Mouse (Mus musculus): ENCODE data around the gene Bcl11b.

The Bcl11b gene

DNA sequence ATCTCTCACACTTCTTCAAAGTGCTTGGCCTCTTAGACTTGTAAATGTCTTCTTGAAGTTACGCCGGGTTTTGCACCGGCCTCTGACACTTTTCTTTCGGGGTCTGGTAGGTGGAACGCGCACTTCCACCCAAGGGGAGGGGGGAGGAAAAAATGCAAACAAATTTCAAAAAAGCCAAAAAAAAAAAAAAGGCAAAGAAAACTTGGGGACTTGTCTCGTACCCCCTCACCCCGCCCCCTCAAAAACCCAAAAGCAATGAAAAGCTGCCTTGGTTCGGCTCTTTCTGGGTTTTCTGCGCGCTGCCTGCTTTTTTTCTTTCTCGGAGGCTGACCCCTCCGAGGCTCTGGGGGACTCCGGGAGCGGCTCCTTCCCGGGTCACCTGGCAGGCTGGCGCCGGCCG, at the start of gene Bcl11b:
Gene Bcl11b (minus strand): TSS at position 120 of the 400 bp plus-strand sequence.
- DNase-seq (ENCODE audit: low read depth, low spot score) = peak; percentile 70

DNA sequence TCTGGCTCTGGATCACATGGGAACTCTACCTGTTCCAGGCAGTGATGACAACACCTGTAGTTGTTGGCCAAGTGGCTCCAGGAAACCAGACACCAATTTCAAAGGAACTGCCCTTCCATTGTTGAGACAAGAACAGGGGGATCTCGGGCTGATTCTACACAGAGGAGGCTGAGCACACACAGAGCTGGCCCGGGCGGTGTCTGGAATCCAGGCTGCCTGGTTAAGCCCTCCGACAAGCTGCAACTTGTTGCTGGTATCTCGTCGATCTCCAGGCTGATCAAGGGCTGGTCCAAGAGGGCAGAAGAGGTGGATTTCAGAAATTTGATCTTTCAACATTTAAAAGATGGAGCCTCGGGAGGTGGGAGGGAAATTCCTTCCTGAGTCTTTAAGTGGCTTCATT, 47.6 kb upstream of the Bcl11b start:
- DNase-seq (ENCODE audit: low read depth, low spot score) = no peak

DNA sequence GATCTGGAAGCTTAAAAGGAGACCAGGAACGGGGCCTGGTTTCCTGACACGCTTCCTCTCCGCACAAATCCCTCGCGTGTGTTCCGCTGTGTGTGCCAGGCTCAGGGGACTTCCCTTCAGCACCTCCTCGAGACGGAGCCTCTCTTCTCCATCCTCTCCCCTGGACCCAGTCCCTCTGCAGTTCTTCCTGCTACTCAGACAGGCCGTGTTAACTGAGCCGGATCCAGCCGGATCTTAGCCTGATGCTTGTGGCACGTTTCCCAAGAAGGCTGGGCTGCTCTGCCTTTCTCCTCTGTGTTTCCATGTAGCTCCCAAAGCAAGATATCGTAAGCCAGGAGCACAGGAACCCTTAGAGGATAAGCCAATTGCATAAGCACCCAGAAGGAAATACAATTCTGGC, 46.2 kb upstream of the Bcl11b start:
- no peak for DNase-seq (ENCODE audit: low read depth, low spot score)

GRCm38 (mm10) chr12:108042239-108042571, 38.8 kb upstream of the Bcl11b start:
- no peak for DNase-seq (ENCODE audit: low read depth, low spot score)

GRCm38 (mm10) chr12:108041571-108042238, 38.3 kb upstream of the Bcl11b start:
- peak; percentile 57 for DNase-seq (ENCODE audit: low read depth, low spot score)

DNA sequence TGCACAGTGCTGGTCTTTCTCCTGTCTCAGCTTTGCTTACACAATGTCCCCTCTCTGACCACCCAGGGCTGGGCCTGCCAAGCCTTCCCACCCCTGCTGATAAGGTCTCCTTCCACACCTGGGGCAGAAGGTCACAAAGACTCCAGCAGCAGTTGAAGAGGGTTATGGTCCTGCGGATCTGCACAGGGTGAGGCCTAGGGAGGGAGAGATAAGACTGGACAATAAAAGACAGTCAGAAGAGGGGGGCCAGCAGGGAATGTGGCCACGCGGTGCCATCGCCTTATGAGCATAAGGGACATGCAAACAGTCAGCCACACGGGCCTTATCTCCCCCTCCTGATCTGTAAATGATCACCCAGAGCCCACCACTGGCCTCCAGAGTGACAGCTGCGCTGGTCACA, 34.0 kb upstream of the Bcl11b start:
- DNase-seq (ENCODE audit: low read depth, low spot score) = no peak

GRCm38 (mm10) chr12:108035412-108036078, 32.1 kb upstream of the Bcl11b start:
- DNase-seq (ENCODE audit: low read depth, low spot score) = no peak

GRCm38 (mm10) chr12:108022835-108023615, 19.6 kb upstream of the Bcl11b start:
- DNase-seq (ENCODE audit: low read depth, low spot score) = peak; percentile 55

DNA sequence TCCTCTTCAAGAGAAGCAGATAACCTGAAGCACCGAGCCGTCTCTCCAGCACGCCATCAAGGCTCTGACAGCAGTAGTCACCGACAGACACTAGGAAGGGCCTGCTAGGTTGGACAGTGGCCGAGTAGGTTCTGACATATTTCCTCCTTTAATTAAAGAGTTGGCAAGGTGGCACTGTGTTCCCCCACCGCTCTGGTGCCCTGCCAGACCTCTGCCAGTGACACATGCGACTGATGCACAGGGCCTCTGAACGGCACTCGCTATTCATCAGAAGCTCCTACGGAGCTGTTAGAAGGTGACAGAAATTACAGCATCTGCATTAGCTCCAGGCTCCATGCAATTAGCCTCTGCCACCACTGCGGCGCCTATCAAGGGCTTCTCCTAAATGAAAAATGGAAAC, 8.6 kb upstream of the Bcl11b start:
- DNase-seq (ENCODE audit: low read depth, low spot score) = no peak

DNA sequence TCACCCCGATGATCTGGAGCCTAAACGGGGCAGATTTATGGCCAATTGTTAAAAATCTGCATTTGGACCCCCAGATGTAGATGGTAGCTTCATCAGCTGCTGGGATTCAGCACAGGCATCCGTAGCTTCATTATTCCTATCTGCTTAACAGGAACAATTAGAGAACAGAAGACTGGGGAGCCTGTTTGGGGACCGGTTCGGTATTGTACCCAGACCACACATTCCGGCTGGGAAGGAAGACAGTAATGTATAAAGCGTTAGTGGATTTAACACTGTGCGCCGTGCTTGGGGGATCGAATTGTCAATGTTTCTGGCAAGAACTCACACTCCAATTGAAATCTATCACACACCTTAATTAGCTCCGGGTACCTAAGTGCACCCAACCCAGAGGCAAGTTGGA, 6.9 kb upstream of the Bcl11b start:
- DNase-seq (ENCODE audit: low read depth, low spot score) = no peak

DNA sequence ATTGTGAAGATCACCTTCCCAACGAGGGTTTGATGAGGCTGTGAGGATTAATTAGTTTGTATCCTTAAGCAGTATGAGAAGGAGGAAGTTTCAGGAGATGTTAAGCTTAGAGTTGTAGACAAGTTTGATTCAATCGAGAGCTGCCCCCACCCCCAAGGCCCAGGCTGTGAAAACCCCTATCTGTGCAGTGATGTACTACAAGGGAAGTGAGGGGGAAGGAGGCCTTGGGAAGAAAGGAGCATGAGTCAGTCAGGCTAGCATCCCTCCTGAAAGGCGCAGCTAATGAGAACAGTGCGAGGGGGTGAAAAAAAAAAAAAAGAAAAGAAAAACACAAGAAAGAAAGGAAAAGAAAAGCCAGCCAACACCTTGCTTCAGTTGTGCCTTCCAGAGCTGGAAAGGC, 5.8 kb upstream of the Bcl11b start:
- DNase-seq (ENCODE audit: low read depth, low spot score) = peak; percentile 45

GRCm38 (mm10) chr12:108005816-108006626, 2.6 kb upstream of the Bcl11b start:
- DNase-seq (ENCODE audit: low read depth, low spot score) = peak; percentile 78

GRCm38 (mm10) chr12:108005488-108005800, 2.0 kb upstream of the Bcl11b start:
- peak; percentile 46 for DNase-seq (ENCODE audit: low read depth, low spot score)

DNA sequence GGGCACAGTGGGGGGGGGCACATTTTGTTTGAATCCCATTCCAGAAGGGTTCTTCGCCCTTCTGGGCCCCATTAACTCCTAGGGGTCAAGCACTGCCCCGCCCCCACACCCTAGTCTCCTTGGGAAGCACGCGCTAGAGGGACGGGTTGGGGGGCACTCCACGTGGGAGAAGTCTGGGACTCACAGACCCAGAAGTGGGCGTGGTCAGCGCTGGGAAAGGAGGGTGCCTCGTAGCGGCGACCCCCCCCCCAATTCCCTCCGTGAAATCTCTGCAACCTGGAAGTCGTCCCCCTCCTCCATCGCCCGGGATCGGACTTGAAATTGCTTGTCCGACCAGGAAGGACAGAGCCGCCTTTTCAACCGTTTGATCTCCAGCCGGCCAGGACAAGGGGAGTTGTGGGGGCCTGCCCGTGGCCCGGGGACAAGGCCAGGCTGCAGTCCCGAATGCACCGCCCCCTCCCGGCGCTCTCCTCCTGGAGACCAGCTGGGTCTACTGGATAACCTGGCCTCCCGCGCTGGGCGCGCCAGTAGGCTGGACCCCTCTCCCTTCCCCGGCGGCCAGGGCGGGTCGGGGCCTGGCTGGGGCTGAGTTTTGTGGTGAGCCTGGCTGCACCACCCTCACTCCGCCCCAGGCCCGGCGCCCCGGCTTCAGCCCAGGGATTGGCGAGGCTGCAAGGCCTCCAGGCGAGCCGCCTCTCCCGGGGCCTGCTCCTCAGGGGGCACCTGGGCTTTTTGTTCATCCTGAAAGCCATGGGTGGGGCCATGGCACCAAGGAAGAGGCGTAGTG, 1.5 kb upstream of the Bcl11b start:
- peak; percentile 55 for DNase-seq (ENCODE audit: low read depth, low spot score)

- DNase-seq (ENCODE audit: low read depth, low spot score) = peak; percentile 95
Observed at GRCm38 (mm10) chr12:108003928-108004327, 526 bp upstream of the Bcl11b start.

GRCm38 (mm10) chr12:108002436-108003189, 789 bp downstream of the Bcl11b start:
- peak; percentile 64 for DNase-seq (ENCODE audit: low read depth, low spot score)

- DNase-seq (ENCODE audit: low read depth, low spot score) = peak; percentile 76
Observed at GRCm38 (mm10) chr12:108001652-108002340, 1.6 kb downstream of the Bcl11b start.

DNA sequence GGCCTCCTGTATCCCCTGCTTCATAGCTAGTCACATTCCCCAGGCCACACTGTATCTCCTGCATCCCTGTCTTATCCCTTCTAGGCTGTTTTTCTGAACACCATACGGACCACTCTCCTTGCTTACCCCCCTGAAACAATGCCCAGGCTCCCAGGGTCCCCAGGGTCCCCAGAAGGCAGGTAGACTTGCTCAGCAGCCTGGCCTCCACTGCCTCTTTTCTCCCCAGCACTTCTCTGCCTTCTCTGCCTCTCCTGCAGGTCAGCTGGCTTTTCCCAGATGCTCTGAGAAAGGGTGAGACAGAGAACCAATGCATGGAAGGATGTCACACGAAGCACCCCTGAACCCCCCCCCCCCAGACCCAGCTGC, 2.7 kb downstream of the Bcl11b start:
- peak; percentile 35 for DNase-seq (ENCODE audit: low read depth, low spot score)

DNA sequence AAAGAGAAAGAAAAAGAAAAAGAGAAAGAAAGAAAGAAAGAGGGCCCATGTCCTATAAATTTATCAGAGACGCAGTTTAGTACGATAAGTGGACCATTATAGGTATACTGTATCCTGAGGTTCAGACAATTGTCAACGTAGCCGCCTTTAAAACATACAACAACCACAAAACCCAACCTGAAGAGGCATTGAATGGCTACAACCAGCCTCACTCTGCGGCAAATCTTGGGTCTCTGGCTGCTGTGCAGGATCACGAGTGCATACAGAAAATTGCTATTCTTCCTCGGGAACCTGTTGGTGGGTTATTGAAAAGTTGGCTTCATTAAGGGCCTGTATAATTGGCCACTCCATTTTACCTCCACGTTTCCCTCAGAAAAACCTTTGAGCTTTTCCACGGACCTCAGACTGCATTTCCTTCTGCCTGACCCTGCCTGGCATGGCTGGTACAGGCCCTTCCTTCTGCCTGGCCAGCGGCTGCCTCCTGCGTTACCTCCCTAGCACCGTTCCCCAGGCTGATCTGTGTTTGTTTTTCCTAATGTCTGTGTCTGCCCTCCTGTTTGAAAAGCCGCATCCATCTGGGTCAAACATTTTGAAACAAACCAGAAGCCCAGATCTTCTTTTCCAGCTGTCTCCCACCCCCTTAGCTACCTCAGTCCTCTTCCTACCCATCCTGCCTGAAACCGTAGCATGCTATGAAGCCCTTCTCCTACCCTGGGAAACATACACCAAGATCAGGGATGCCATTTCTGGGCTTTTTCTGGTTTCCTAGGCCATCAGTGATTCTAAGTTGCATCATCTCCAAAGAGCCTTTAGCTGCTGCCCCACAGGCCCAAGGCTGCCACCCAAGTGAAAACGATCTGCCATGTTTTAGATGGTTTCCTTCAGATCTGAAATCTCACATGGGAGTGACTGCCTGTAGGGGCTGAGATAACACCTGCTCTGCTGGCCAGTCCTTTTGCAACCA, 3.4 kb downstream of the Bcl11b start:
- peak; percentile 52 for DNase-seq (ENCODE audit: low read depth, low spot score)

Data from CD4-positive helper T cell, adult 2 months (primary cell).